Mouse (Mus musculus): ENCODE measurements around the gene Akr7a5. TPM values are rescaled to one million over a fixed set of nuclear protein-coding genes. Genes with fewer than 3 reads are reported as not detected.

The Akr7a5 gene
- polyA plus RNA-seq, 1 experiment from 2014 or later, result 137 TPM

- no peaks in the 10 kb centered on the region for H3K36me3 ChIP-seq (replicated peaks; ENCODE audit: control insufficient read depth, insufficient read depth, low read depth, low read length)
- no peak overlapping the region for H3K27ac ChIP-seq (replicated peaks; ENCODE audit: low read depth, low read length)
- no peak overlapping the region; the same call in 1 of the 2 replicates for H3K9ac ChIP-seq (replicated peaks; ENCODE audit: low read length)
- H3K4me2 ChIP-seq (ENCODE audit: low read depth, low read length), result no peak overlapping the region
- no peak for ATAC-seq (replicated peaks; ENCODE audit: insufficient number of reproducible peaks, low FRiP score, low TSS enrichment, low read depth)
- no peaks in the 10 kb centered on the region for H3K27me3 ChIP-seq (ENCODE audit: control insufficient read depth, insufficient read depth, low read length)
- H3K4me3 ChIP-seq (ENCODE audit: low read depth, low read length), result no peak overlapping the region
- H3K9me3 ChIP-seq (replicated peaks; ENCODE audit: control insufficient read depth, low read length), result no peaks in the 10 kb centered on the region
- WGBS, result 83% methylated on average over 9 of the region's 9 CpGs
- H3K4me1 ChIP-seq (ENCODE audit: control insufficient read depth, insufficient read depth, low read length), result peaks cover 2% of the 10 kb centered on the region; the same call in 1 of the 2 replicates
- DNase-seq (ENCODE audit: low spot score), result no peak
Measured at GRCm38 (mm10) chr4:139271562-139271961, 39.0 kb upstream of the Akr7a5 start.

- Histone ChIP-seq H3K27ac (replicated peaks; ENCODE audit: low read depth, low read length) (no peak overlapping the region), H3K9ac (replicated peaks; ENCODE audit: low read length) (no peak overlapping the region), H3K4me2 (ENCODE audit: low read depth, low read length) (no peak overlapping the region), H3K27me3 (ENCODE audit: control insufficient read depth, insufficient read depth, low read length) (no peaks in the 10 kb centered on the region), H3K4me1 (ENCODE audit: control insufficient read depth, insufficient read depth, low read length) (no peaks in the 10 kb centered on the region), H3K4me3 (ENCODE audit: low read depth, low read length) (no peak overlapping the region), H3K9me3 (replicated peaks; ENCODE audit: control insufficient read depth, low read length) (no peaks in the 10 kb centered on the region), H3K36me3 (replicated peaks; ENCODE audit: control insufficient read depth, insufficient read depth, low read depth, low read length) (no peaks in the 10 kb centered on the region)
- DNase-seq (ENCODE audit: low spot score) (no peak), ATAC-seq (replicated peaks; ENCODE audit: insufficient number of reproducible peaks, low FRiP score, low TSS enrichment, low read depth) (no peak)
- WGBS, result 89% methylated on average over 10 of the region's 10 CpGs
Measured at GRCm38 (mm10) chr4:139272951-139273680, 37.4 kb upstream of the Akr7a5 start.

DNA sequence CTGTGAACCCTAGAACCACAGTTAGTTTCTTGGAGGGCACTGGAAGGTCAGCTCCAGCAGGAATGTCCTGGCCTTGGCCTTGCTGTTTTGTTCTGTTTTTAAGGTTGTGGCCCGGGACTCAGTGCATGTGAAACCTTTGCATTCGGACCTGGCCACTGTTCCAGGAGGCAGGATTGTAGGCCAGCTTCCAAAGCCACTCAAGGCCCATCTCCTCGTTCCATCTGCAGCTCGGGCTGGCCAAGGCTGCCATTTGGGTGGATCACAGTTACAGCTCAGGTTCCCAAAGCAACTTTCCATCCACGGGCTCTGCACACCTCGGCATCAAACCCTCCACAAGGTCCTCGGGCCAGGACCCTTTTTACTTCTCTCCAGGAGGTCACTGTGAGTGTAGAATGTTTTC, 36.0 kb upstream of the Akr7a5 start:
- Histone ChIP-seq H3K36me3 (replicated peaks; ENCODE audit: control insufficient read depth, insufficient read depth, low read depth, low read length) (no peaks in the 10 kb centered on the region), H3K27me3 (ENCODE audit: control insufficient read depth, insufficient read depth, low read length) (no peaks in the 10 kb centered on the region), H3K4me1 (ENCODE audit: control insufficient read depth, insufficient read depth, low read length) (no peaks in the 10 kb centered on the region), H3K4me2 (ENCODE audit: low read depth, low read length) (no peak overlapping the region), H3K4me3 (ENCODE audit: low read depth, low read length) (no peak overlapping the region), H3K9ac (replicated peaks; ENCODE audit: low read length) (no peak overlapping the region), H3K9me3 (replicated peaks; ENCODE audit: control insufficient read depth, low read length) (no peaks in the 10 kb centered on the region), H3K27ac (replicated peaks; ENCODE audit: low read depth, low read length) (no peak overlapping the region)
- DNase-seq (ENCODE audit: low spot score) (no peak), ATAC-seq (replicated peaks; ENCODE audit: insufficient number of reproducible peaks, low FRiP score, low TSS enrichment, low read depth) (no peak)
- 94% methylated on average over 7 of the region's 7 CpGs for WGBS

DNA sequence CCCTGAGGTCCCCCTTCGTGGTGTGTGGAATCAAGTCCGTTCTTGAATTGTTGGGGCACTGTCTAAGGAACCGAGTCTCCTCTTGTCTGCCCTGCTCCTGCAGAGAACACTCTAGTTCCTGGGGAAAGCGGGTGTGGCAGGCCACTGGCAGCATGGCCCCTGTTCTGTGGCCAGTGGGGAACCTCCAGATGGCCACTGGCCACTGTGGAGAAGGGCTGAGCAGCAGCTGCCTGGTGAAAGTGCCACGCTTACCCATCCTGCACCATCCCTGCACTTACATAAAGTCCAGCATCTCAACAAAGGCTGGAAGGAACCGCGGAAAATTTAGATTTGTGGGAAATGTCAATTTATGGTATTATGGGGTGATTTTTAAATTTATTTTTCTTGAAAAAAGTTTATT, 34.1 kb upstream of the Akr7a5 start:
- WGBS, result 80% methylated on average over 7 of the region's 7 CpGs
- peaks cover under 1% of the 10 kb centered on the region; the same call in 1 of the 2 replicates for H3K36me3 ChIP-seq (replicated peaks; ENCODE audit: control insufficient read depth, insufficient read depth, low read depth, low read length)
- H3K27ac ChIP-seq (replicated peaks; ENCODE audit: low read depth, low read length), result no peak overlapping the region
- H3K4me1 ChIP-seq (ENCODE audit: control insufficient read depth, insufficient read depth, low read length), result no peaks in the 10 kb centered on the region
- DNase-seq (ENCODE audit: low spot score) (no peak), ATAC-seq (replicated peaks; ENCODE audit: insufficient number of reproducible peaks, low FRiP score, low TSS enrichment, low read depth) (no peak)
- H3K27me3 ChIP-seq (ENCODE audit: control insufficient read depth, insufficient read depth, low read length), result no peaks in the 10 kb centered on the region
- no peak overlapping the region for H3K9ac ChIP-seq (replicated peaks; ENCODE audit: low read length)
- no peaks in the 10 kb centered on the region for H3K9me3 ChIP-seq (replicated peaks; ENCODE audit: control insufficient read depth, low read length)
- no peak overlapping the region for H3K4me2 ChIP-seq (ENCODE audit: low read depth, low read length)
- H3K4me3 ChIP-seq (ENCODE audit: low read depth, low read length), result no peak overlapping the region

DNA sequence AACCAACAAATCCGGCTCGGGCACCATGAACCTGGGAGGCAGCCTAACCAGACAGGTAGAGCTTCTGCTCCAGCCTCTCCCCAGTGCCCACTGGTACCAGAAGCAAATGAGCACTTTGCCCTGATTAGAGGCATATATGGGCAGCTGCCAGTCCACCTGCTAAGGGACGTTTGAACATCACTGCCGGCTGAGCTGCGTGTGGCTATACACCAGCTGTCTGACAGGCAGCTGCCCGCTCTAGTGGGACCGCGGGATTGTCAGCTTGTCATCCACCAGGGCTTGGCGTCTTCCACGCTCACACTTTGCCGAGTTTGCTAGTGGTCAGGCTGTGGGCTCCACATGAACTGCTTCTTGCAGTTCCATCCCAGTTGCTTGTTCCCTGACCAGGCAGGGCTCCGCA, 30.0 kb upstream of the Akr7a5 start:
- H3K4me3 ChIP-seq (ENCODE audit: low read depth, low read length), result no peak overlapping the region
- WGBS, result 94% methylated on average over 12 of the region's 12 CpGs

GRCm38 (mm10) chr4:139281791-139282345, 28.7 kb upstream of the Akr7a5 start:
- Histone ChIP-seq H3K36me3 (replicated peaks; ENCODE audit: control insufficient read depth, insufficient read depth, low read depth, low read length) (peaks cover 7% of the 10 kb centered on the region), H3K4me1 (ENCODE audit: control insufficient read depth, insufficient read depth, low read length) (no peaks in the 10 kb centered on the region), H3K4me2 (ENCODE audit: low read depth, low read length) (no peak overlapping the region), H3K9ac (replicated peaks; ENCODE audit: low read length) (no peak overlapping the region), H3K9me3 (replicated peaks; ENCODE audit: control insufficient read depth, low read length) (no peaks in the 10 kb centered on the region), H3K4me3 (ENCODE audit: low read depth, low read length) (no peak overlapping the region), H3K27me3 (ENCODE audit: control insufficient read depth, insufficient read depth, low read length) (no peaks in the 10 kb centered on the region), H3K27ac (replicated peaks; ENCODE audit: low read depth, low read length) (no peak overlapping the region)
- 87% methylated on average over 16 of the region's 16 CpGs for WGBS
- DNase-seq (ENCODE audit: low spot score), result no peak
- ATAC-seq (replicated peaks; ENCODE audit: insufficient number of reproducible peaks, low FRiP score, low TSS enrichment, low read depth), result no peak

More for the DNA sequence above, 30.0 kb upstream of the Akr7a5 start:
- Histone ChIP-seq H3K27me3 (ENCODE audit: control insufficient read depth, insufficient read depth, low read length) (no peaks in the 10 kb centered on the region), H3K9me3 (replicated peaks; ENCODE audit: control insufficient read depth, low read length) (no peaks in the 10 kb centered on the region), H3K9ac (replicated peaks; ENCODE audit: low read length) (no peak overlapping the region), H3K4me2 (ENCODE audit: low read depth, low read length) (no peak overlapping the region), H3K27ac (replicated peaks; ENCODE audit: low read depth, low read length) (no peak overlapping the region), H3K4me1 (ENCODE audit: control insufficient read depth, insufficient read depth, low read length) (no peaks in the 10 kb centered on the region), H3K36me3 (replicated peaks; ENCODE audit: control insufficient read depth, insufficient read depth, low read depth, low read length) (peaks cover 7% of the 10 kb centered on the region)
- ATAC-seq (replicated peaks; ENCODE audit: insufficient number of reproducible peaks, low FRiP score, low TSS enrichment, low read depth), result no peak
- no peak for DNase-seq (ENCODE audit: low spot score)

DNA sequence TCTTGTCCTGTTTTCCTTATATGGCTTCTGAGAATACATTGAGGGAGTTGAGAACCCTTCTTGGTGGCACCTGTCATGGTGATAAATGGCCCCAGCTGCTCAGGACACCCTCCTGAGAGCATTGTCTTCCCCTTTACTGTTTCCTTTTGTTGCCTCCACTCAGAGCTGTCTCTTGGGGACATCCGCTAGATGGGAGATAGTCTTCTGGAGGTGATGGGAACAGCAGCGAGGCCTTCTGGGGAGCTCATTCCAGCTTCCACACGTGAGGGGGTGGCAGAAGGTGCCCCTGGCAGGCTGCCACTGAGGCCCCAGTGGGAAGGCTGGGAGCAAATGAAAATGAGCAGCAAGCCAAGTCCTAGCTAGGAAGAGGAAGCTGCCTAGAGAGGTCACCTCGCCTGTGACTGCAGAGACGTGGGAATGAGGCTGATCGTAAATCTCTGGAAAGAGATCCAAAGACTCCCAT, 27.6 kb upstream of the Akr7a5 start:
- DNase-seq (ENCODE audit: low spot score) (no peak), ATAC-seq (replicated peaks; ENCODE audit: insufficient number of reproducible peaks, low FRiP score, low TSS enrichment, low read depth) (no peak)
- Histone ChIP-seq H3K27ac (replicated peaks; ENCODE audit: low read depth, low read length) (no peak overlapping the region), H3K4me3 (ENCODE audit: low read depth, low read length) (no peak overlapping the region), H3K4me2 (ENCODE audit: low read depth, low read length) (no peak overlapping the region), H3K4me1 (ENCODE audit: control insufficient read depth, insufficient read depth, low read length) (no peaks in the 10 kb centered on the region), H3K9me3 (replicated peaks; ENCODE audit: control insufficient read depth, low read length) (no peaks in the 10 kb centered on the region), H3K36me3 (replicated peaks; ENCODE audit: control insufficient read depth, insufficient read depth, low read depth, low read length) (peaks cover 9% of the 10 kb centered on the region), H3K27me3 (ENCODE audit: control insufficient read depth, insufficient read depth, low read length) (no peaks in the 10 kb centered on the region), H3K9ac (replicated peaks; ENCODE audit: low read length) (no peak overlapping the region)
- 89% methylated on average over 6 of the region's 6 CpGs for WGBS

- Histone ChIP-seq H3K4me2 (ENCODE audit: low read depth, low read length) (no peak overlapping the region), H3K4me3 (ENCODE audit: low read depth, low read length) (no peak overlapping the region), H3K27ac (replicated peaks; ENCODE audit: low read depth, low read length) (no peak overlapping the region), H3K9ac (replicated peaks; ENCODE audit: low read length) (no peak overlapping the region), H3K27me3 (ENCODE audit: control insufficient read depth, insufficient read depth, low read length) (no peaks in the 10 kb centered on the region), H3K36me3 (replicated peaks; ENCODE audit: control insufficient read depth, insufficient read depth, low read depth, low read length) (peaks cover 12% of the 10 kb centered on the region), H3K9me3 (replicated peaks; ENCODE audit: control insufficient read depth, low read length) (no peaks in the 10 kb centered on the region), H3K4me1 (ENCODE audit: control insufficient read depth, insufficient read depth, low read length) (no peaks in the 10 kb centered on the region)
- DNase-seq (ENCODE audit: low spot score) (no peak), ATAC-seq (replicated peaks; ENCODE audit: insufficient number of reproducible peaks, low FRiP score, low TSS enrichment, low read depth) (no peak)
- 82% methylated on average over 15 of the region's 15 CpGs for WGBS
Measured at GRCm38 (mm10) chr4:139284877-139285276, 25.7 kb upstream of the Akr7a5 start.

All from embryonic facial prominence, embryonic 11.5 days (tissue).